Mouse (Mus musculus): ENCODE measurements around the gene Sgf29. TPM values are rescaled to one million over a fixed set of nuclear protein-coding genes. Genes with fewer than 3 reads are reported as not detected.

The Sgf29 gene
- polyA plus RNA-seq, 1 experiment from 2014 or later, result 53.6 TPM

DNA sequence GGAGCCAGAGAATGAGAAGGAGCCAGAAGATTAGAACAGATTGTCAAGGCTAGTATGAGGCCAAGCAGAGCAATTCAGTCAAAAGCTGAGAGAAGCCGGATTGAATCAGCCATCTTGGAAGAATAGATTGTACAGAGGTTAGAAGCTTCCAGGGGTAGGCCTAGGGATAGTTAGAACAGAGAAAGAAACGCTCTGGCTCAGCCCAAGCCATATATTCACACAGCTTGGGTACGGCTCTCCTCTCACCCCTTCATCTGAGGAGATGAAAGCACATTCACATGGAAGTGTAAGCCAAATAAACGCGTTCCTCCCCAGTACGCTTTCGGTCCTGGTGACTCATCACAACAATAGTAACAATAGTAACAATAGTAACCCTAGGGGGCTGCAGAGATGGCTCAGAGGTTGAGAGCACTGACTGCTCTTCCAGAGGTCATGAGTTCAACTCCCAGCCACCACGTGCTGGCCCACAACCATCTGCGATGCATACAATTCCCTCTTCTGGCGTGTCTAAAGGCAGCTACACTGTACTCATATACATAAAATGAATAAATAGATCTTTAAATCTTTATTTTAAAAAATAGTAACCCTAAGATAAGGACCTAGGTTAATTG lies 45.4 kb downstream of the Sgf29 start:
- peaks cover 15% of the 10 kb centered on the region for H3K4me1 ChIP-seq (replicated peaks; ENCODE audit: control insufficient read depth, insufficient read depth, low read length)
- H3K4me3 ChIP-seq (ENCODE audit: low read depth, low read length), result peak overlapping the region; percentile 73
- 34% methylated on average over 10 of the region's 10 CpGs for WGBS
- H3K36me3 ChIP-seq (ENCODE audit: control insufficient read depth, insufficient read depth, low read length), result no peaks in the 10 kb centered on the region; the same call in 1 of the 2 replicates
- DNase-seq (ENCODE audit: low spot score), result no peak
- ATAC-seq (replicated peaks; ENCODE audit: low FRiP score), result no peak
- no peak overlapping the region for H3K27ac ChIP-seq (ENCODE audit: low read depth, low read length)
- no peaks in the 10 kb centered on the region for H3K9me3 ChIP-seq (ENCODE audit: control insufficient read depth, low read length)
- H3K9ac ChIP-seq (ENCODE audit: low read length), result peak overlapping the region; percentile 91; the same call in 1 of the 2 replicates
- peak overlapping the region; percentile 95; the same call in 1 of the 2 replicates for H3K4me2 ChIP-seq (ENCODE audit: low read depth, low read length, severe bottlenecking)
- H3K27me3 ChIP-seq (ENCODE audit: control insufficient read depth, insufficient read depth, low read length), result no peaks in the 10 kb centered on the region

DNA sequence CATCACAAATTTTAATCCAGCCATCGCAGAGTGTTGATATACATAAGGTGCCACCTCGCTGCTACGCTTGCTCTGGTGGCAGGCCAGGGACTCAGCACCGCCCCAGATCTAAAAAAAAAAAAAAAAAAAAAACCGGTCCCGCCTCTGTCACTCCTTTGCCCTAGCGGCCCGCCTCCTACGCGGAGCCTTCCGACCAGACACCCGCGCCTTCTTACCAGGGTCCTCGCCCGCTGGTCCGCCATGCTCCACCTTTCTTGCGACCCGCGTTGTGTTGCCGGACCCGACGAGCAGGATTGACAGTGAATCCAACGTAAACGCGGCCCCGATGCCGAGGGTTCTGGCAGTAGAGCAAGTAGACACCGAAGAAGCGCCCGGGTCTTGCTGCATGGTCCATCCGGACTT lies 46.1 kb downstream of the Sgf29 start, which contains the start of gene Bola2:
Gene Bola2 (plus strand): TSS at position 192 of the 402 bp plus-strand sequence.
- DNase-seq (ENCODE audit: low spot score) (no peak), ATAC-seq (replicated peaks; ENCODE audit: low FRiP score) (peak; percentile 37)
- Histone ChIP-seq H3K4me3 (ENCODE audit: low read depth, low read length) (peak within 1 kb of the TSS; percentile 73), H3K9ac (ENCODE audit: low read length) (peak within 1 kb of the TSS; percentile 91), H3K27ac (ENCODE audit: low read depth, low read length) (peak within 1 kb of the TSS; percentile 95), H3K9me3 (ENCODE audit: control insufficient read depth, low read length) (no peaks in the 10 kb centered on the region), H3K4me1 (replicated peaks; ENCODE audit: control insufficient read depth, insufficient read depth, low read length) (peaks cover 15% of the 10 kb centered on the region), H3K4me2 (ENCODE audit: low read depth, low read length, severe bottlenecking) (peak within 1 kb of the TSS; percentile 95), H3K36me3 (ENCODE audit: control insufficient read depth, insufficient read depth, low read length) (no peaks in the 10 kb centered on the region; the same call in 1 of the 2 replicates), H3K27me3 (ENCODE audit: control insufficient read depth, insufficient read depth, low read length) (no peaks in the 10 kb centered on the region)
- WGBS, result 0% methylated on average over 31 of the region's 31 CpGs

DNA sequence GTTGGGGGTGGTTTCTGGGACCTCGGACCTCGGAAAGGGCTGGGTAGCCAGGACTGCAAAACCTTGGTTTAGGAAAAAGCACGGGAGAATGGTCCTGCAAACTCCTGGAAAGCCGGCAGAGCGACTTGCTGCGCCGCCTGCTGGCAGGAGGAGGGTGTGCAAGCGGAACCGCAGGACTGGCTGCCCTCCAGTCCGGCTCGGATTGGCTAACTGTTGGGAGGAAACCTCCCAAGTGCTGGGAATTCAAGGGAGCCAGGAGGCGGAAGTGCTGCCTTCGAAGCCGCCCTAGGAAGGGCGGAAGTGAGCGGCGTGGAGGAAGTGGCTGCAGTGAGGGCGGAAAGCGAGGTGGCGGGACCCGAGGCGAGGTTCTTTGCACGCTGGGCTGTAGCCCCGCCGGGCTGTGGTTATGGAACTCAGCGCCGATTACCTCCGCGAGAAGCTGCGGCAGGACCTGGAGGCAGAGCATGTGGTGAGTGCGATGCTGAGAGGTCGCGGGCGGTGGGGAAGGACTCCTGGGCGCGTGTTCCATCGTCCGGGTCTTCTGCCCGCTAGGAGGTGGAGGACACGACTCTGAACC lies 46.6 kb downstream of the Sgf29 start, which contains the start of gene Slx1b:
Gene Slx1b (minus strand): TSS at position 154 of the 577 bp plus-strand sequence.
- H3K4me3 ChIP-seq (ENCODE audit: low read depth, low read length), result peak within 1 kb of the TSS; percentile 73

DNA sequence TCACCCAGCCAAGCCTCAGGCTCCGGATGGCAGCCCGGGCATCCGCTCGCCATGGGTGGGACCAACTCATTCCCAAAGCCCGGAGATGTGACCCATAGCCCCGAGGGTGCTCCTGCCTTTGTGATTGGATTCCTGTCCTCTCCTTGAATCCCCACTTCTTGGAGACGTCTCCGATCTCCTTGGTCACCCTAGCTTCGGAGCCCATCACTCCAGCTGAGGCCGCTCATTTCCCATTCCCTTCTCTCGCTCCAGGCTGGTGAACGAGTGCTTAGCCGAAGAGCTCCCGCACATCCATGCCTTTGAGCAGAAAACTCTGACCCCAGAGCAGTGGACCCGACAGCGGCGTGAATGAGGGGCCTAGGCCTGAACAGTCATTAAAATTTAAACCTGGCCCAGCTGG lies 47.2 kb downstream of the Sgf29 start:
- H3K27ac ChIP-seq (ENCODE audit: low read depth, low read length), result no peak overlapping the region

More for the DNA sequence above, 46.6 kb downstream of the Sgf29 start, which contains the start of gene Slx1b:
- ATAC-seq (replicated peaks; ENCODE audit: low FRiP score) (peak; percentile 95), DNase-seq (ENCODE audit: low spot score) (peak; percentile 98)
- Histone ChIP-seq H3K27me3 (ENCODE audit: control insufficient read depth, insufficient read depth, low read length) (no peaks in the 10 kb centered on the region), H3K36me3 (ENCODE audit: control insufficient read depth, insufficient read depth, low read length) (no peaks in the 10 kb centered on the region; the same call in 1 of the 2 replicates), H3K27ac (ENCODE audit: low read depth, low read length) (peak within 1 kb of the TSS; percentile 95), H3K4me1 (replicated peaks; ENCODE audit: control insufficient read depth, insufficient read depth, low read length) (peaks cover 15% of the 10 kb centered on the region), H3K4me2 (ENCODE audit: low read depth, low read length, severe bottlenecking) (peak within 1 kb of the TSS; percentile 95), H3K9ac (ENCODE audit: low read length) (peak within 1 kb of the TSS; percentile 91), H3K9me3 (ENCODE audit: control insufficient read depth, low read length) (no peaks in the 10 kb centered on the region)
- under 1% methylated on average over 40 of the region's 40 CpGs for WGBS

DNA sequence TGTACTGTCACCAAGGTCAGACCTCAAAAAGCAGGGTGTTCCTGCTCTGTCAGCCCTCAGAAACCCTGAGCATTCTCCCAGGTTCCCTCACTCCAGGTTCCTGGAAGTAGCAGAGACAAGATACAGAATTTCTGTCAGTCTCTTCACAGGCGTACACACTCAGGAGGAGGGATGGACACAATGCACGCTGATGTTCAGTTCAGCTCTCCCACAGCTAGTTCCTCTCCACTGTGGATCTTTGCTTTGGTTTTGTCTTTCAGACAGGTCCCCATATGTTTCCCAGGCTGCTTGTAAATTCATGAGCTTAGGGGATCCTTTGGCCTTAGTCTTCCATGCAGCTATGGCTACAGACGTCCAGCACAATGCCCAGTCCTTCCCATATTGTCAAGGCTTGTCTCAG lies 47.8 kb downstream of the Sgf29 start:
- DNase-seq (ENCODE audit: low spot score), result no peak
- H3K4me2 ChIP-seq (ENCODE audit: low read depth, low read length, severe bottlenecking), result peak overlapping the region; percentile 95
- WGBS, result 72% methylated on average over 3 of the region's 3 CpGs
- H3K27ac ChIP-seq (ENCODE audit: low read depth, low read length), result no peak overlapping the region
- no peaks in the 10 kb centered on the region for H3K27me3 ChIP-seq (ENCODE audit: control insufficient read depth, insufficient read depth, low read length)
- H3K4me3 ChIP-seq (ENCODE audit: low read depth, low read length), result peak overlapping the region; percentile 73
- no peaks in the 10 kb centered on the region; the same call in 1 of the 2 replicates for H3K36me3 ChIP-seq (ENCODE audit: control insufficient read depth, insufficient read depth, low read length)
- ATAC-seq (replicated peaks; ENCODE audit: low FRiP score), result no peak
- H3K9ac ChIP-seq (ENCODE audit: low read length), result peak overlapping the region; percentile 76; the same call in 1 of the 2 replicates
- H3K4me1 ChIP-seq (replicated peaks; ENCODE audit: control insufficient read depth, insufficient read depth, low read length), result peaks cover 15% of the 10 kb centered on the region
- H3K9me3 ChIP-seq (ENCODE audit: control insufficient read depth, low read length), result no peaks in the 10 kb centered on the region

More for the DNA sequence above, 47.2 kb downstream of the Sgf29 start:
- no peaks in the 10 kb centered on the region; the same call in 1 of the 2 replicates for H3K36me3 ChIP-seq (ENCODE audit: control insufficient read depth, insufficient read depth, low read length)
- no peaks in the 10 kb centered on the region for H3K9me3 ChIP-seq (ENCODE audit: control insufficient read depth, low read length)
- WGBS, result 5% methylated on average over 17 of the region's 17 CpGs
- peaks cover 15% of the 10 kb centered on the region for H3K4me1 ChIP-seq (replicated peaks; ENCODE audit: control insufficient read depth, insufficient read depth, low read length)
- peak overlapping the region; percentile 76 for H3K9ac ChIP-seq (ENCODE audit: low read length)
- H3K27me3 ChIP-seq (ENCODE audit: control insufficient read depth, insufficient read depth, low read length), result no peaks in the 10 kb centered on the region
- H3K4me3 ChIP-seq (ENCODE audit: low read depth, low read length), result peak overlapping the region; percentile 73
- ATAC-seq (replicated peaks; ENCODE audit: low FRiP score) (no peak), DNase-seq (ENCODE audit: low spot score) (no peak)
- H3K4me2 ChIP-seq (ENCODE audit: low read depth, low read length, severe bottlenecking), result peak overlapping the region; percentile 95

DNA sequence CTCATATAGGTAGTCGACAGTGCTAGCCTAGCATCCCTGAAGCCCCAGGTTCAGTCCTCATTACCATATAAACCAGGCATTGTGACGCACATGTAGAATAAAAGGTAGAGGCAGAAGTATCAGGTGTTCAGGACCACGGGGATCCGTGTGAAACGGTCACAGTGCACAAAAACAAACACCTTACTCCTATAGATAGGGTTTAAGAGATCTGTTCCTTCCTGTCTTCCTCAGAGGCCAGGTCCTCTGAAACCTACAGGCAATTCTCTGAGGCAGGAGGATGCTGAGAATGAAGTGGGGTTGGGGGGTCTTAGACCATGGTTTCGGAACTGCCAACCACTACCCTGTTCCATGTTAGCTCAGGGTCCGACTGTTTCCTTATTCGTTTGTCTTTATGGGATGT lies 48.7 kb downstream of the Sgf29 start:
- no peak overlapping the region for H3K27ac ChIP-seq (ENCODE audit: low read depth, low read length)
- H3K4me2 ChIP-seq (ENCODE audit: low read depth, low read length, severe bottlenecking), result no peak overlapping the region
- H3K36me3 ChIP-seq (ENCODE audit: control insufficient read depth, insufficient read depth, low read length), result no peaks in the 10 kb centered on the region
- WGBS, result 96% methylated on average over 8 of the region's 8 CpGs
- 0 out of 2 replicates have a peak, but pooled peaks cover 2% of the 10 kb centered on the region for H3K27me3 ChIP-seq (ENCODE audit: control insufficient read depth, insufficient read depth, low read length)
- no peak overlapping the region for H3K4me3 ChIP-seq (ENCODE audit: low read depth, low read length)
- H3K9me3 ChIP-seq (ENCODE audit: control insufficient read depth, low read length), result no peaks in the 10 kb centered on the region
- ATAC-seq (replicated peaks; ENCODE audit: low FRiP score), result no peak
- peaks cover 15% of the 10 kb centered on the region for H3K4me1 ChIP-seq (replicated peaks; ENCODE audit: control insufficient read depth, insufficient read depth, low read length)
- H3K9ac ChIP-seq (ENCODE audit: low read length), result no peak overlapping the region
- DNase-seq (ENCODE audit: low spot score), result no peak

DNA sequence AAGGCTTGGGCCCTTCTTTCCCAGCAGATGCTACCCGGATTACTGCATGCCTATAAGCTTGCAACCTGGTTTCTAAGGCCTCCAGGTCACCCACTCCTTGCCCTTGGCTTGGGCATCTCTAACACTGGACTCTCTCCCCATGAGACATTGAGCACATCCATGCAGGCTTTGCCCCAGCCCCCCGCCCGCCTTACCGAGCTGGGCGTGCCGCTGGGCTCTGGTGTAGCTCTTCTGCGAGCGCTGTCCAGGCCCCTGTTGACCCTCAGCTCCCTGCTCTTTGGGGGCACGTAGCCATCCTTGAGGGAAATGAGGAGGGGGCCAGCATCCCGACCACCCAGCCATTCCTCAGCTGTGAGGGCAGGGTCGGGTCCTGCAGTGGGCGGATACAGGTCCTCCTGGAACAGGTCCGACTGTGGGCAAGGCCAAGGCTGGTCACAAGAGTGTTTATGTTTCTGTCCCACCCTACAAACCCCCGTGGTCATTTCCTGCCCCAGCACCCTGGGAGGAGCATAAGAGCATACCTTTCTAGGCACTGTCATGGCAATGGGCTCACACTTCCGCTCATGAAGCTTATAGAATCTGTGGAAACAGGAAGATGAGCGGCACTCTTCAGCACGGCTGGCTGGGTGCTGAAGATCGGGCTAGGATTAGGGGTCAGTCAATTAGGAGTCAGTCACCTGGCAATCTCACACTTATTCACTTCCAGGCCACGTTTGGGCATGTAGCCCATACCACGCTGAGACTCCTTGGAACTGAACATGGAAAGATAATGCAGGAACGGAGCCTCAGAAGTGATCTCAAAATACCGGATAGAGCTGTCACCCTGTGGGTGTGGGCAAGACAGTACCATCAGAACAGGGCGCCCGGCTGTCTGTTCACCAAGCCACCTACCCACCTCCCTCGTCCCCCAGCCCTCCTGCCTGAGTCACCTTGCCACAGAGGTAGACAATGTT lies 51.2 kb downstream of the Sgf29 start:
- H3K9me3 ChIP-seq (ENCODE audit: control insufficient read depth, low read length), result no peaks in the 10 kb centered on the region
- 0 out of 2 replicates have a peak, but pooled peaks cover 4% of the 10 kb centered on the region for H3K27me3 ChIP-seq (ENCODE audit: control insufficient read depth, insufficient read depth, low read length)
- H3K36me3 ChIP-seq (ENCODE audit: control insufficient read depth, insufficient read depth, low read length), result no peaks in the 10 kb centered on the region
- DNase-seq (ENCODE audit: low spot score), result no peak
- no peak overlapping the region for H3K27ac ChIP-seq (ENCODE audit: low read depth, low read length)
- H3K9ac ChIP-seq (ENCODE audit: low read length), result no peak overlapping the region
- no peak overlapping the region for H3K4me2 ChIP-seq (ENCODE audit: low read depth, low read length, severe bottlenecking)
- ATAC-seq (replicated peaks; ENCODE audit: low FRiP score), result no peak
- H3K4me3 ChIP-seq (ENCODE audit: low read depth, low read length), result no peak overlapping the region
- peaks cover 14% of the 10 kb centered on the region for H3K4me1 ChIP-seq (replicated peaks; ENCODE audit: control insufficient read depth, insufficient read depth, low read length)
- WGBS, result 85% methylated on average over 25 of the region's 25 CpGs

DNA sequence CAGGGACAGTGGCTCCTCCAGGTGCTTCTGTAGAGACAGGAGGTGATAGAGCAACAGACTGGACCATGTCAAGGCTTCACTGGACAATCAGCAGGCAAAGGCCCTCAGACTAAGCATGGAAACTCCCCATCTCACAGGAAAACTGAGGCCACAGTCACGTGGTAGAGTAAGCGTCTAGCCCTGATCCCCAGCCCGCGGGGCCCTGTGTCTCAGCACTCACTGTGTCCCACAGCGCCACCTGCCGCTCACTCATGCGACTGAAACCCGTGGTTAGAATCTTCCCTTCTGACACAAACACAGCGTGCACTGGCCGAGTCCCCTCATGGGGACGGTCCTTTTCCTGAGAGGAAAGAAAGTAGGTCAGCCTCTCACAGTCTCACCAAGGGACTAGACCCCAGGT lies 52.0 kb downstream of the Sgf29 start:
- Histone ChIP-seq H3K9me3 (ENCODE audit: control insufficient read depth, low read length) (no peaks in the 10 kb centered on the region), H3K4me3 (ENCODE audit: low read depth, low read length) (no peak overlapping the region), H3K4me1 (replicated peaks; ENCODE audit: control insufficient read depth, insufficient read depth, low read length) (peaks cover 14% of the 10 kb centered on the region), H3K4me2 (ENCODE audit: low read depth, low read length, severe bottlenecking) (0 out of 2 replicates have a peak overlapping the region, but pooled peaks have one; percentile 2), H3K9ac (ENCODE audit: low read length) (no peak overlapping the region), H3K36me3 (ENCODE audit: control insufficient read depth, insufficient read depth, low read length) (no peaks in the 10 kb centered on the region), H3K27ac (ENCODE audit: low read depth, low read length) (no peak overlapping the region), H3K27me3 (ENCODE audit: control insufficient read depth, insufficient read depth, low read length) (0 out of 2 replicates have a peak, but pooled peaks cover 6% of the 10 kb centered on the region)
- WGBS, result 1% methylated on average over 11 of the region's 11 CpGs
- ATAC-seq (replicated peaks; ENCODE audit: low FRiP score) (peak; percentile 59), DNase-seq (ENCODE audit: low spot score) (peak; percentile 95)

Measured in forebrain, embryonic 11.5 days (tissue).